Mouse (Mus musculus): Measurements from ENCODE around the gene Acadvl.

GRCm38 (mm10) chr11:70053898-70054570, 38.8 kb upstream of the Acadvl start, which contains the start of gene Asgr1:
- TF ChIP-seq GATA1 (IDR thresholded peaks at IDR 0.05; ENCODE audit: low read length) = no peak
- no peak for TF ChIP-seq TAL1 (IDR thresholded peaks at IDR 0.05; ENCODE audit: low read length)
